Mouse (Mus musculus) forebrain, embryonic 12.5 days (tissue): ENCODE results near the gene Spns2. TPM values are rescaled to one million over a fixed set of nuclear protein-coding genes. Genes with fewer than 3 reads are reported as not detected.

ENCODE experiments used
- ATAC-seq: fragments of 200-750 bp; cut with Nextera tagmentation; 2 replicates; pipeline ENCODE4 v1.8.0; 2017; ENCODE audit warnings: moderate TSS enrichment; ENCODE audit not compliant: low FRiP score
- H3K27ac ChIP-seq: fragments of 300-500 bp; sonication (generic); 2 replicates; pipeline ENCODE4 v1.5.1; 2016; ENCODE audit warnings: mild to moderate bottlenecking
- H3K27me3 ChIP-seq: fragments of 300-500 bp; sonication (generic); 2 replicates; pipeline ENCODE4 v1.6.1; 2016; ENCODE audit warnings: mild to moderate bottlenecking
- H3K36me3 ChIP-seq: fragments of 300-500 bp; sonication (generic); replicated peaks from 2 replicates; pipeline ENCODE4 v1.6.1; 2016; ENCODE audit warnings: mild to moderate bottlenecking
- H3K4me1 ChIP-seq: fragments of 300-500 bp; sonication (generic); 2 replicates; pipeline ENCODE4 v1.6.1; 2016
- H3K4me2 ChIP-seq: fragments of 300-500 bp; sonication (generic); 2 replicates; pipeline ENCODE4 v1.6.1; 2016; ENCODE audit warnings: mild to moderate bottlenecking, moderate library complexity
- H3K4me3 ChIP-seq: fragments of 300-500 bp; sonication (generic); replicated peaks from 2 replicates; pipeline ENCODE4 v1.5.1; 2016; ENCODE audit warnings: mild to moderate bottlenecking
- H3K9ac ChIP-seq: fragments of 300-500 bp; sonication (generic); 2 replicates; pipeline ENCODE4 v1.6.1; 2016; ENCODE audit warnings: mild to moderate bottlenecking
- H3K9me3 ChIP-seq: fragments of 300-500 bp; sonication (generic); 2 replicates; pipeline ENCODE4 v1.6.1; 2016
- WGBS: fragments of 180-500 bp; shearing (Covaris S2); methylation state at CpG from one replicate; pipeline ENCODE4 v1.1.7; 2016; 5-methylcytosine and 5-hydroxymethylcytosine counted together
- polyA plus RNA-seq: library from polyadenylated mRNA; unstranded; fragments of >200 nt; fragmentation: Nextera tagmentation; extraction: Ambion mirVana; gene quantifications from 2 replicates; pipeline ENCODE4 v1.2.1, GENCODE M21; 2016

The Spns2 gene
- polyA plus RNA-seq, 1 experiment from 2014 or later = 5.4 TPM

DNA sequence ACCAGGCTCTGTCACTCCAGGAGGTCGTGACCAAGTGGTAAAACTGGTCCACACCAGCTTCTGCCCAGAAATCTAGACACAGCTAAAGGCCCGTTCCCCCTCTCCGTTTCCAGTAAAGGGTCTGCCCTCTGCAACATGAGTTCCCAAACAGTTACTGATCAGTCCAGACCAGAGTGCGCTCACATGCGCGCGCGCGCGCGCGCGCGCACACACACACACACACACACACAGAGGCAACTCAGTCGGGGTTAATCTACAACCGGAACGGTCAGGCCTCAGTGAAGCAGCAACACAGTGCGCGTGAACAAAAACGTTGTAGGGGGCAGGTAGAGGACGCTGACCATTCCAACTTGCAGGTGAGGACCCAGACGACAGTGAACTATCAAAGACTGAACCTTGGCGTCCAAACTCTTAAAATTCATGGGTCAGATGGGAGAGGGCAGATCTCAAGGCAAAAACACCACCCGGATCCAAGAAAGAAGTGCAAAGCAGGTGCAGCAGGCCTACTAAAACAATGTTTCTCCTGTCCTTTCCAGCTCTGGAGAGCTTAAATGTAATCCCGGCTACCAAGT is 79.1 kb downstream of the Spns2 start:
- Histone ChIP-seq H3K27me3 (peaks cover 72% of the 10 kb centered on the region), H3K9ac (peak overlapping the region; percentile 56), H3K9me3 (no peaks in the 10 kb centered on the region), H3K4me3 (peak overlapping the region; percentile 60), H3K27ac (no peak overlapping the region), H3K4me2 (peak overlapping the region; percentile 100), H3K4me1 (peaks cover 27% of the 10 kb centered on the region), H3K36me3 (no peaks in the 10 kb centered on the region)
- under 1% methylated on average over 25 of the region's 25 CpGs for whole genome bisulfite sequencing
- peak; percentile 27; the same call in 1 of the 2 replicates for ATAC-seq

DNA sequence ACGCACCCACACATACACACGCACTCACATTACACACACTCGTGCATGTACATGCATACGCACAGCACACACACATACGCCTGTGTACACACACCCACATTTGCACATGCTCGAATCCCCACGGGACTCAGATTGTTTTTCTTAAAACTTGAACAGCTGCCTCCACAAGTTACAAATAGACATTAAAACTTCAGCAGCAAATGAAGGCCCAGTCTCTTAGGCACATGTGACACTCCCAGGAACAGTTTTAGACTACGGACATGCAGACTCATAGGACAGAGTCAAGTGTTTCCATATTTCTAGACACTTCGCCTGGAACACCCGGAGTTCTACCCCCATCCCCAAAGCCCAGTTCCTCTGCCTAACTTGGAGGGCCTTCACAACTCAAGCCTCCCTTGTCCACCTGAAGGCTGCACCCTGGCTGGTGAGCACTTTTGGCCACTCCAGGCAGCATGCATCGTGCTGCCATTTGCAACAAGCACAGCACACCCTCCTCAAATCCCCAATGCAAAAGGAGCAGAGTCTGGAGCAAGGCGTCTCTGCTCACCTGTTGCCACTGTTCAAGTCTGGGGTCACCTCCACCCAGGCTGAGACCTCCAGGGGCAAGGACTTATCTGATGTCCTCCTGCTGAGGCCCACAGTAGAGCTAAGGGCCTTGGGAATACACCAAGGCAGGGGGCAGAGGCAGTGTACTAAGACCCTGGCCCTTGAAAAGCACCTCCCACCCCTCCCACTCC is 79.9 kb downstream of the Spns2 start:
- no peaks in the 10 kb centered on the region for H3K36me3 ChIP-seq
- H3K4me3 ChIP-seq = no peak overlapping the region
- no peak overlapping the region for H3K9ac ChIP-seq
- peak overlapping the region; percentile 100 for H3K4me2 ChIP-seq
- no peak overlapping the region for H3K27ac ChIP-seq
- WGBS = 79% methylated on average over 12 of the region's 12 CpGs
- H3K4me1 ChIP-seq = peaks cover 27% of the 10 kb centered on the region
- peaks cover 68% of the 10 kb centered on the region for H3K27me3 ChIP-seq
- H3K9me3 ChIP-seq = no peaks in the 10 kb centered on the region
- ATAC-seq = no peak

DNA sequence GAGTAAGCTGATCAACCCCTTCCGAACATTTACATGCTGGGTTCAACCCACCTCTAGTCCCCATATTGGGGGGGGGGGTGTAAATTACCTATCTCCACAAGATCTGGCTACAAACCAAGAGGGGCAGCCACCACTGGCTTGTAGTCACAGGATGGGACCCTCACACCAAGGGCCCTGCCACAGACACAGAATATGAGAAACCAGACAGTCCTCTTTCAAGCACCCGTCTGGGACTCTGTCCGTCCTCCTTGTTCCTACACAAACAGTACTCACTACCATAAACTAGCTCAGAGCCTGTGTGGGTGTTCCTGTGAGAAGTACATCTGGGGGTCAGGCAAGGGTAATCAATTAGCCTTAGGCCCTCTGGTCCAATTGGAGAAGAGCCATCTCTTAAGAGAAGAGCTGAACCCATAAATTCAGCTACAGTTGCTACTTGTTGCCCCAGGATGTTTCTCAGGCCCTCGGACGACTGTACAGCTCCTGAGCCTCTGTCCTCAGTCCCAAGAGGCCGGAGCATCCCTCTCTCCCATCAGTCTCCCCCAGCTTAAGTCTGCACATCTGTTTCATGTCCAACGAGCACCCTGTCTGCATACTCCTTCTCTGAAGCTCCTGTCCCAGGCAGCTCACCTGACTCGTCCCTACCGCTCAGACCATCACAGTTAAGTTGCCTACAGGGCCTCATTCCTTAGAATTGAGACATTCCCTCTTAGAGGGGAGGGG is 81.1 kb downstream of the Spns2 start:
- H3K36me3 ChIP-seq = no peaks in the 10 kb centered on the region
- no peak overlapping the region for H3K4me3 ChIP-seq
- no peak overlapping the region for H3K27ac ChIP-seq
- no peak overlapping the region for H3K9ac ChIP-seq
- ATAC-seq = no peak
- H3K4me2 ChIP-seq = no peak overlapping the region
- H3K9me3 ChIP-seq = no peaks in the 10 kb centered on the region
- H3K4me1 ChIP-seq = peaks cover 27% of the 10 kb centered on the region
- WGBS = 66% methylated on average over 9 of the region's 9 CpGs
- H3K27me3 ChIP-seq = peaks cover 62% of the 10 kb centered on the region

DNA sequence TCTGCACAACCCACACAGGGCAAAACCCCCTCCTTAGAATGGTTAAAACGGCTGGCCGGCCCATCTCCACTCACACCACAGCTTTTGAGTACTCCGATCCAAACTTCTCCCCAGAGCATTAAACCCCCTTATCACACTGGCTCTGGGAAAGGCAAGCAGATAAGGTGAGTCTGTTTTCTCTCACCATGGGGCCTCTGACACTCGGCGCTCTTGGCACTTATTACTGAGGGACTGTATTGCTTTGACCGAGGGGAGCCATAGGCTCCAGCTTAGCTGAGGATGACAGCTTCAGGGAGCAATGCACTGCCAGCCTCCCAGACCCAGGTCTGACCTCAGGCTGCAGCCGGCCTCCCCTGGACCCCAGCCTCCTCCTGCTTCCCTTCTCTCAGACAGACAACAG is 82.1 kb downstream of the Spns2 start:
- no peak for ATAC-seq
- Histone ChIP-seq H3K27me3 (peaks cover 52% of the 10 kb centered on the region), H3K4me1 (peaks cover 27% of the 10 kb centered on the region), H3K4me3 (no peak overlapping the region), H3K9ac (no peak overlapping the region), H3K9me3 (no peaks in the 10 kb centered on the region), H3K36me3 (no peaks in the 10 kb centered on the region), H3K27ac (no peak overlapping the region), H3K4me2 (no peak overlapping the region)
- WGBS = 22% methylated on average over 7 of the region's 7 CpGs

DNA sequence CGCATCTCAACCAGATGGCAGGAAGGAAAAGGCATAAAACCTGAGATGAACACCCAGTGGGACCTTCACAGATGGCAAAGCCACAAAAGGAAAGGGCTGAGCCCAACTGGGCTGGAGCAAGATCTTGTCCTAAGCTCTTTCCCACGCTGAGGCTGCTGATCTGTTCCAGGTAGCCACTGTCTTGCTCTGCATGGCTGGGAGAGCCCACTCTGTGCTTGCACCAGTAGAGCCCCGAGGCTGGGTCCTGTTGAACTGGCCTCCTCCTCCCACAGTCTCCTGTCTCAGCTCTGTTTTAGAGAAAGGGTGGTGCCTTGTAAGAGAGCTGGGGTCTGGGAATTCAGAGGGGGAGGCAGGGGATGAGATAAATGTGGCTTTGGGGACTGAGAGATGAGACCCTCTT is 82.6 kb downstream of the Spns2 start:
- Histone ChIP-seq H3K4me1 (peaks cover 27% of the 10 kb centered on the region), H3K27ac (no peak overlapping the region), H3K27me3 (peaks cover 47% of the 10 kb centered on the region), H3K4me2 (no peak overlapping the region), H3K36me3 (no peaks in the 10 kb centered on the region), H3K9ac (no peak overlapping the region), H3K4me3 (no peak overlapping the region), H3K9me3 (no peaks in the 10 kb centered on the region)
- ATAC-seq = no peak
- WGBS = 21% methylated on average over 3 of the region's 3 CpGs

DNA sequence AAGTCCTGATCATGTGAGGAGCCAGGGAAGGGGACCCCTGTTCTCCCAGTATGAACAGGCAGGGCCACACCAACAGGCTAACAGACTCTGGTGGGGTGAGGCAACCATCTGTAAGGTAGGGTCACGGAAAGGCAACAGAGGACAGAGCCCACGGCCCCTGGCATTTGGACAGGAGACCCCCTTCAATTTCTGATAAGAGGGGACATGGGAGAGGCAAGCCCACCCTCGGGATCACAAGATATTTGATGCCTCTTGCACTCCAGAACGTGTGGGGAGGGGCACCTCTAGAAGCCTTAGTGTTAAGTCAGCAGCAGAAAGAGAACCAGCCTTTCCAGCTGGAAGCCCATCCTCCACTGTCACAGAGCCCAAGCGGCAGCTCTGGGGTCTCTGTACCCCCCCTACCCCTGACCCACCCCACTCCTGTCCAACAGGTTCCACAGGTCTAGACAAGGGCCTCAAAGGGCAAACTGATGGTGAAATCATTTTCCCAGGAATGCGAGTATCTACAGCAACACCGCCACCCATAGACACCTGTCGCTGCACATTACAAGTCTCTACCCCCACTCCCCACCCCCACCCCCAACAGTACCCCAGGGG is 83.5 kb downstream of the Spns2 start:
- no peak overlapping the region for H3K4me2 ChIP-seq
- H3K27ac ChIP-seq = no peak overlapping the region
- H3K36me3 ChIP-seq = no peaks in the 10 kb centered on the region
- H3K4me1 ChIP-seq = peaks cover 21% of the 10 kb centered on the region
- WGBS = 72% methylated on average over 8 of the region's 8 CpGs
- ATAC-seq = no peak
- no peaks in the 10 kb centered on the region for H3K9me3 ChIP-seq
- no peak overlapping the region for H3K4me3 ChIP-seq
- H3K9ac ChIP-seq = no peak overlapping the region
- H3K27me3 ChIP-seq = peaks cover 38% of the 10 kb centered on the region

DNA sequence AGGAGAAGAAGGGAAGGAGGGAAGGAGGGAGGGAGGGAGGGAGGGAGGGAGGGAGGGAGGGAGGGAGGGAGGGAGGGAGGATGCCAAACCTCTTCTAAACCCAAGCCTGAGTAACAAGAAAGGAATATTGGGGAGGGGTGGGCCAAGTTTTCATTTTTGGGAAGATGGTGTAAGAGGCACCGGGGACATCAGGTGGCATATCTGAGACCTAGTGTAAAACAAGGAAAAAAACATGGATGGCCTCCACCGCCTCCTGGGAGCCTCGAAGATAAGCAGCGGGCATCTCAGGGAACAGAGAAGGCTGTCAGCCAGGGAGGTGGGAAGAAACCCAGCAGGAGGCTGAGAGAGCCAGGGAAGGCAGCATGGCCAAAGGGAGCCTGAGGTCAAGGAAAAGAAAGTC is 84.2 kb downstream of the Spns2 start:
- peaks cover 31% of the 10 kb centered on the region for H3K27me3 ChIP-seq
- no peaks in the 10 kb centered on the region for H3K36me3 ChIP-seq
- peaks cover 14% of the 10 kb centered on the region for H3K4me1 ChIP-seq
- 62% methylated on average over 4 of the region's 4 CpGs for WGBS
- no peak for ATAC-seq
- no peaks in the 10 kb centered on the region for H3K9me3 ChIP-seq
- H3K4me2 ChIP-seq = no peak overlapping the region
- no peak overlapping the region for H3K9ac ChIP-seq
- H3K27ac ChIP-seq = no peak overlapping the region
- no peak overlapping the region for H3K4me3 ChIP-seq

DNA sequence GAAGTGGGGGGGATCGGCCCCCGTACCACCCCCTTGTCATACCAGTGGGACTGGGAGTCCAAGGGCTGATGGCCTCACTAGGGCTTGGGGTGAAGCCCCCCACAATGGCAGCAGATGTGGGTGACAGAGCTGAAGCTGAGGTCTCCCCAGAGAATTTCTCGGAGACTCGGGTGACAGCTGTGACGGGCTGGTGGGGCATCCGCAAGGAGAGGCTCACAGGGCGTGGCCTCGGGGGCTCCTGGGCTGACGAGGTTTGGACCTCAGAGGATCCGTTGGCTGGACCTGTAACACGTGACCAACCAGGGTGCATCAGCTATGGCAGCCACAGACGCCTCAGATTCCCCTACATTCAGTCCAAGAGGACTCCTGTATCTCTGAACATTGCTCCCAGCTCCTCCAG is 86.7 kb downstream of the Spns2 start:
- H3K27me3 ChIP-seq = 0 out of 2 replicates have a peak, but pooled peaks cover 9% of the 10 kb centered on the region
- peaks cover 5% of the 10 kb centered on the region; the same call in 1 of the 2 replicates for H3K4me1 ChIP-seq
- WGBS = 95% methylated on average over 12 of the region's 12 CpGs
- H3K4me3 ChIP-seq = no peak overlapping the region
- no peaks in the 10 kb centered on the region for H3K36me3 ChIP-seq
- ATAC-seq = no peak
- no peak overlapping the region for H3K4me2 ChIP-seq
- H3K9me3 ChIP-seq = no peaks in the 10 kb centered on the region
- H3K9ac ChIP-seq = no peak overlapping the region
- no peak overlapping the region for H3K27ac ChIP-seq

DNA sequence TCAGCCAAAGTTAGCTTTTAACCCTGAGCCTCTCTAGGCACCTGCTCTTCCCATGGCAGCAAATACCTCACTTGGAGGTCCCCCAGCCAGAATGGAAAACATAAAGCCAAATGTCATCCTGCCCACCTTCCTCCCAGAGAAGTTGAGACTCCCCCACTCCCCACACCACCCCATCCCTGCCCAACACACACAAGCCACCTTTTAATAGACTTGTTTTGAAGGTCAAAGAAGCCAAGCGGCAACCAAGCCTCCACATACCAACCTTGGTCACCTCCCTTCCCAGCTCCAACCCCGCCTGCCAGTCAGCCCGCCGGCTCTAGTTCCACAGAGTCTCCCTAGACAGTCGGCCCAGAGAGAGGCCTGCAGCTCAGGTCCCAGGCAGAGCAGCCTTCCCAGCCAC is 87.7 kb downstream of the Spns2 start:
- WGBS = 80% methylated on average over 5 of the region's 5 CpGs
- H3K4me2 ChIP-seq = no peak overlapping the region
- H3K4me1 ChIP-seq = no peaks in the 10 kb centered on the region
- no peak overlapping the region for H3K4me3 ChIP-seq
- no peaks in the 10 kb centered on the region for H3K36me3 ChIP-seq
- no peak overlapping the region for H3K9ac ChIP-seq
- ATAC-seq = no peak
- no peaks in the 10 kb centered on the region for H3K9me3 ChIP-seq
- H3K27me3 ChIP-seq = 0 out of 2 replicates have a peak, but pooled peaks cover 5% of the 10 kb centered on the region
- H3K27ac ChIP-seq = no peak overlapping the region

Other genes starting within 250 kb of the Spns2 start
- not detected in 2 replicates for gene Slc13a5, start 222.7 kb downstream of the Spns2 start, polyA plus RNA-seq
- gene Xaf1, start 188.3 kb downstream of the Spns2 start, polyA plus RNA-seq = 1.6 TPM in 2 replicates
- gene Fbxo39, start 175.5 kb downstream of the Spns2 start, polyA plus RNA-seq = not detected in 2 replicates
- 6.3 and 6.7 TPM in 2 replicates for gene Tekt1, start 127.5 kb downstream of the Spns2 start, polyA plus RNA-seq
- gene Smtnl2, start 78.2 kb downstream of the Spns2 start, polyA plus RNA-seq = 5.2 and 5.5 TPM in 2 replicates
- gene Ggt6, start 54.4 kb downstream of the Spns2 start, polyA plus RNA-seq = not detected in 2 replicates
- gene Mybbp1a, start 48.5 kb downstream of the Spns2 start, polyA plus RNA-seq = 158 and 160 TPM in 2 replicates
- gene Spns3, start 60.6 kb upstream of the Spns2 start, polyA plus RNA-seq = not detected in 2 replicates
- 106 and 113 TPM in 2 replicates for gene Ube2g1, start 117.4 kb upstream of the Spns2 start, polyA plus RNA-seq
- 35.2 and 35.9 TPM in 2 replicates for gene Ankfy1, start 200.1 kb upstream of the Spns2 start, polyA plus RNA-seq